Mouse (Mus musculus): Measurements from ENCODE around the gene Cpne1.

GRCm38 (mm10) chr2:156087391-156088110 lies 24.2 kb downstream of the Cpne1 start:
- TF ChIP-seq CTCF (IDR thresholded peaks at IDR 0.05; ENCODE audit: insufficient read depth, low read length) (no peak), POLR2A (IDR thresholded peaks at IDR 0.05; ENCODE audit: borderline replicate concordance, extremely low read depth, low read depth, low read length) (no peak)

All from lung, adult 2 months (tissue).